Mouse (Mus musculus): Measurements from ENCODE around the gene Fam78a. TPM values are rescaled to one million over a fixed set of nuclear protein-coding genes. Genes with fewer than 3 reads are reported as not detected.

Fam78a gene
- polyA plus RNA-seq, 1 experiment from 2014 or later, result 37.7 TPM

- H3K27ac ChIP-seq, result peak overlapping the region; percentile 96
- H3K27me3 ChIP-seq (ENCODE audit: insufficient read depth, poor library complexity, severe bottlenecking), result peaks cover 16% of the 10 kb centered on the region
- peak overlapping the region; percentile 89 for H3K4me3 ChIP-seq
These were observed 5.4 kb downstream of the Fam78a start for GRCm38 (mm10) chr2:32079191-32079725.

GRCm38 (mm10) chr2:32078522-32078921 is 6.1 kb downstream of the Fam78a start:
- 33% methylated on average over 8 of the region's 8 CpGs for WGBS
- Histone ChIP-seq H3K4me3 (peak overlapping the region; percentile 89), H3K36me3 (peaks cover 34% of the 10 kb centered on the region), H3K4me1 (peaks cover 74% of the 10 kb centered on the region), H3K9me3 (no peaks in the 10 kb centered on the region), H3K27ac (peak overlapping the region; percentile 96), H3K27me3 (ENCODE audit: insufficient read depth, poor library complexity, severe bottlenecking) (peaks cover 15% of the 10 kb centered on the region)
- DNase-seq (ENCODE audit: low spot score), result no peak

More at GRCm38 (mm10) chr2:32079191-32079725, 5.4 kb downstream of the Fam78a start:
- Histone ChIP-seq H3K9me3 (no peaks in the 10 kb centered on the region), H3K4me1 (peaks cover 74% of the 10 kb centered on the region), H3K36me3 (peaks cover 27% of the 10 kb centered on the region)
- no peak for DNase-seq (ENCODE audit: low spot score)
- WGBS, result 69% methylated on average over 14 of the region's 14 CpGs

GRCm38 (mm10) chr2:32077744-32078143 is 6.9 kb downstream of the Fam78a start:
- Histone ChIP-seq H3K4me1 (peaks cover 74% of the 10 kb centered on the region), H3K36me3 (peaks cover 42% of the 10 kb centered on the region), H3K9me3 (no peaks in the 10 kb centered on the region), H3K4me3 (peak overlapping the region; percentile 89), H3K27me3 (ENCODE audit: insufficient read depth, poor library complexity, severe bottlenecking) (peaks cover 8% of the 10 kb centered on the region), H3K27ac (peak overlapping the region; percentile 96)
- 77% methylated on average over 10 of the region's 10 CpGs for WGBS
- no peak for DNase-seq (ENCODE audit: low spot score)

GRCm38 (mm10) chr2:32075368-32075767 is 9.3 kb downstream of the Fam78a start:
- 79% methylated on average over 7 of the region's 7 CpGs for WGBS
- DNase-seq (ENCODE audit: low spot score), result no peak

GRCm38 (mm10) chr2:32074404-32074803 is 10.3 kb downstream of the Fam78a start:
- Histone ChIP-seq H3K36me3 (peaks cover 63% of the 10 kb centered on the region), H3K4me3 (0 out of 2 replicates have a peak overlapping the region, but pooled peaks have one; percentile 5), H3K4me1 (peaks cover 59% of the 10 kb centered on the region), H3K27me3 (ENCODE audit: insufficient read depth, poor library complexity, severe bottlenecking) (no peaks in the 10 kb centered on the region), H3K9me3 (no peaks in the 10 kb centered on the region), H3K27ac (peak overlapping the region; percentile 53; the same call in 1 of the 2 replicates)
- DNase-seq (ENCODE audit: low spot score), result no peak
- 68% methylated on average over 8 of the region's 8 CpGs for WGBS

More at GRCm38 (mm10) chr2:32075368-32075767, 9.3 kb downstream of the Fam78a start:
- H3K4me3 ChIP-seq, result no peak overlapping the region
- peaks cover 58% of the 10 kb centered on the region for H3K36me3 ChIP-seq
- H3K27me3 ChIP-seq (ENCODE audit: insufficient read depth, poor library complexity, severe bottlenecking), result no peaks in the 10 kb centered on the region
- H3K9me3 ChIP-seq, result no peaks in the 10 kb centered on the region
- H3K27ac ChIP-seq, result no peak overlapping the region
- H3K4me1 ChIP-seq, result peaks cover 64% of the 10 kb centered on the region

GRCm38 (mm10) chr2:32070747-32071146 is 13.9 kb downstream of the Fam78a start:
- H3K4me1 ChIP-seq, result peaks cover 73% of the 10 kb centered on the region
- 90% methylated on average over 10 of the region's 10 CpGs for whole genome bisulfite sequencing
- peaks cover 86% of the 10 kb centered on the region for H3K36me3 ChIP-seq
- H3K27me3 ChIP-seq (ENCODE audit: insufficient read depth, poor library complexity, severe bottlenecking), result no peaks in the 10 kb centered on the region
- no peak for DNase-seq (ENCODE audit: low spot score)
- H3K27ac ChIP-seq, result no peak overlapping the region
- no peak overlapping the region for H3K4me3 ChIP-seq
- H3K9me3 ChIP-seq, result no peaks in the 10 kb centered on the region

- peaks cover 83% of the 10 kb centered on the region for H3K36me3 ChIP-seq
- no peaks in the 10 kb centered on the region for H3K27me3 ChIP-seq (ENCODE audit: insufficient read depth, poor library complexity, severe bottlenecking)
- 54% methylated on average over 31 of the region's 31 CpGs for WGBS
- peaks cover 75% of the 10 kb centered on the region for H3K4me1 ChIP-seq
- H3K27ac ChIP-seq, result peak overlapping the region; percentile 65; the same call in 1 of the 2 replicates
- no peak for DNase-seq (ENCODE audit: low spot score)
- H3K9me3 ChIP-seq, result no peaks in the 10 kb centered on the region
- 0 out of 2 replicates have a peak overlapping the region, but pooled peaks have one; percentile 5 for H3K4me3 ChIP-seq
These were observed 15.6 kb downstream of the Fam78a start for GRCm38 (mm10) chr2:32068811-32069607.

- no peak for DNase-seq (ENCODE audit: low spot score)
- peaks cover 55% of the 10 kb centered on the region for H3K36me3 ChIP-seq
- peaks cover 88% of the 10 kb centered on the region for H3K4me1 ChIP-seq
- no peaks in the 10 kb centered on the region for H3K9me3 ChIP-seq
- no peaks in the 10 kb centered on the region for H3K27me3 ChIP-seq (ENCODE audit: insufficient read depth, poor library complexity, severe bottlenecking)
- 75% methylated on average over 4 of the region's 4 CpGs for WGBS
- no peak overlapping the region for H3K4me3 ChIP-seq
- peak overlapping the region; percentile 88 for H3K27ac ChIP-seq
These were observed 18.7 kb downstream of the Fam78a start for GRCm38 (mm10) chr2:32066005-32066404.

- H3K27ac ChIP-seq, result peak overlapping the region; percentile 88
- 58% methylated on average over 5 of the region's 5 CpGs for WGBS
- DNase-seq (ENCODE audit: low spot score), result no peak
These were observed 19.3 kb downstream of the Fam78a start for GRCm38 (mm10) chr2:32065371-32065791.

GRCm38 (mm10) chr2:32064913-32065312 is 19.7 kb downstream of the Fam78a start:
- H3K4me1 ChIP-seq, result peaks cover 99% of the 10 kb centered on the region
- no peaks in the 10 kb centered on the region for H3K27me3 ChIP-seq (ENCODE audit: insufficient read depth, poor library complexity, severe bottlenecking)
- WGBS, result 41% methylated on average over 13 of the region's 13 CpGs
- peaks cover 46% of the 10 kb centered on the region for H3K36me3 ChIP-seq
- DNase-seq (ENCODE audit: low spot score), result no peak
- H3K9me3 ChIP-seq, result no peaks in the 10 kb centered on the region
- peak overlapping the region; percentile 88 for H3K27ac ChIP-seq
- H3K4me3 ChIP-seq, result peak overlapping the region; percentile 32; the same call in 1 of the 2 replicates

More at GRCm38 (mm10) chr2:32065371-32065791, 19.3 kb downstream of the Fam78a start:
- Histone ChIP-seq H3K9me3 (no peaks in the 10 kb centered on the region), H3K36me3 (peaks cover 49% of the 10 kb centered on the region), H3K27me3 (ENCODE audit: insufficient read depth, poor library complexity, severe bottlenecking) (no peaks in the 10 kb centered on the region), H3K4me1 (peaks cover 95% of the 10 kb centered on the region), H3K4me3 (no peak overlapping the region; the same call in 1 of the 2 replicates)

GRCm38 (mm10) chr2:32063451-32064151 is 21.1 kb downstream of the Fam78a start:
- H3K9me3 ChIP-seq, result no peaks in the 10 kb centered on the region
- H3K36me3 ChIP-seq, result peaks cover 33% of the 10 kb centered on the region
- no peaks in the 10 kb centered on the region for H3K27me3 ChIP-seq (ENCODE audit: insufficient read depth, poor library complexity, severe bottlenecking)
- 40% methylated on average over 7 of the region's 7 CpGs for WGBS
- H3K4me1 ChIP-seq, result peaks cover 99% of the 10 kb centered on the region
- peak overlapping the region; percentile 32; the same call in 1 of the 2 replicates for H3K4me3 ChIP-seq
- H3K27ac ChIP-seq, result peak overlapping the region; percentile 88
- DNase-seq (ENCODE audit: low spot score), result no peak

- peaks cover 26% of the 10 kb centered on the region for H3K36me3 ChIP-seq
- H3K4me1 ChIP-seq, result peaks cover 98% of the 10 kb centered on the region
- H3K27me3 ChIP-seq (ENCODE audit: insufficient read depth, poor library complexity, severe bottlenecking), result no peaks in the 10 kb centered on the region
- peak overlapping the region; percentile 88 for H3K27ac ChIP-seq
- WGBS, result 79% methylated on average over 15 of the region's 15 CpGs
- peak overlapping the region; percentile 16; the same call in 1 of the 2 replicates for H3K4me3 ChIP-seq
- H3K9me3 ChIP-seq, result no peaks in the 10 kb centered on the region
- no peak for DNase-seq (ENCODE audit: low spot score)
These were observed 21.8 kb downstream of the Fam78a start for GRCm38 (mm10) chr2:32062626-32063410.

Measured in heart, embryonic 10.5 days (tissue).